Mouse (Mus musculus) limb, embryonic 13.5 days (tissue): Measurements from ENCODE around the gene Nfyc. TPM values are rescaled to one million over a fixed set of nuclear protein-coding genes. Genes with fewer than 3 reads are reported as not detected.

Experiments
- ATAC-seq: fragments of 200-750 bp; cut with Nextera tagmentation; 2 replicates; pipeline ENCODE4 v1.8.0; 2017; ENCODE audit warnings: low read depth, moderate number of reproducible peaks, moderate TSS enrichment; ENCODE audit not compliant: low FRiP score
- H3K27ac ChIP-seq: fragments of 300-500 bp; sonication (generic); 2 replicates; pipeline ENCODE4 v1.5.1; 2015; ENCODE audit warnings: inconsistent platforms, mild to moderate bottlenecking, moderate library complexity
- H3K27me3 ChIP-seq: fragments of 300-500 bp; sonication (generic); 2 replicates; pipeline ENCODE4 v1.6.1; 2015; ENCODE audit warnings: mild to moderate bottlenecking, inconsistent platforms
- H3K36me3 ChIP-seq: fragments of 300-500 bp; sonication (generic); 2 replicates; pipeline ENCODE4 v1.6.1; 2015; ENCODE audit warnings: inconsistent platforms, mild to moderate bottlenecking, moderate library complexity
- H3K4me1 ChIP-seq: fragments of 300-500 bp; sonication (generic); 2 replicates; pipeline ENCODE4 v1.6.1; 2015; ENCODE audit warnings: inconsistent platforms
- H3K4me2 ChIP-seq: fragments of 300-500 bp; sonication (generic); replicated peaks from 2 replicates; pipeline ENCODE4 v1.6.1; 2015; ENCODE audit warnings: inconsistent platforms, mild to moderate bottlenecking, moderate library complexity
- H3K4me3 ChIP-seq: fragments of 300-500 bp; sonication (generic); 2 replicates; pipeline ENCODE4 v1.5.1; 2015; ENCODE audit warnings: moderate library complexity, mild to moderate bottlenecking, inconsistent platforms
- H3K9ac ChIP-seq: fragments of 300-500 bp; sonication (generic); 2 replicates; pipeline ENCODE4 v1.6.1; 2015; ENCODE audit warnings: mild to moderate bottlenecking, inconsistent platforms
- H3K9me3 ChIP-seq: fragments of 300-500 bp; sonication (generic); 2 replicates; pipeline ENCODE4 v1.6.1; 2016; ENCODE audit warnings: inconsistent platforms
- WGBS: fragments of 180-500 bp; shearing (Covaris S2); methylation state at CpG from one replicate; pipeline ENCODE4 v1.1.7; 2015; 5-methylcytosine and 5-hydroxymethylcytosine counted together
- polyA plus RNA-seq: library from polyadenylated mRNA; unstranded; fragments of >200 nt; fragmentation: Nextera tagmentation; extraction: Ambion mirVana; gene quantifications from 2 replicates; pipeline ENCODE4 v1.2.1, GENCODE M21; 2015

Gene Nfyc
- polyA plus RNA-seq, 1 experiment from 2014 or later, result 109 TPM

GRCm38 (mm10) chr4:120822191-120822911 is 9.0 kb downstream of the Nfyc start:
- Histone ChIP-seq H3K9me3 (no peaks in the 10 kb centered on the region), H3K4me1 (peaks cover 33% of the 10 kb centered on the region), H3K27me3 (no peaks in the 10 kb centered on the region), H3K36me3 (peaks cover 4% of the 10 kb centered on the region), H3K27ac (no peak overlapping the region), H3K4me2 (no peak overlapping the region), H3K4me3 (no peak overlapping the region), H3K9ac (no peak overlapping the region)
- 85% methylated on average over 2 of the region's 2 CpGs for WGBS
- no peak for ATAC-seq

- WGBS, result 87% methylated on average over 2 of the region's 2 CpGs
- no peak overlapping the region for H3K27ac ChIP-seq
- H3K36me3 ChIP-seq, result peaks cover 4% of the 10 kb centered on the region
- H3K9ac ChIP-seq, result no peak overlapping the region
- no peak for ATAC-seq
- no peak overlapping the region for H3K4me3 ChIP-seq
- no peaks in the 10 kb centered on the region for H3K27me3 ChIP-seq
- H3K4me2 ChIP-seq, result no peak overlapping the region
- H3K4me1 ChIP-seq, result peaks cover 45% of the 10 kb centered on the region
- H3K9me3 ChIP-seq, result no peaks in the 10 kb centered on the region
These were observed 11.5 kb downstream of the Nfyc start for GRCm38 (mm10) chr4:120819871-120820270.

GRCm38 (mm10) chr4:120819296-120819695 is 12.1 kb downstream of the Nfyc start:
- WGBS, result 77% methylated on average over 1 of the region's 1 CpGs
- Histone ChIP-seq H3K36me3 (peaks cover 4% of the 10 kb centered on the region), H3K4me3 (no peak overlapping the region), H3K9ac (no peak overlapping the region), H3K4me2 (no peak overlapping the region), H3K4me1 (peaks cover 41% of the 10 kb centered on the region), H3K27ac (no peak overlapping the region), H3K27me3 (no peaks in the 10 kb centered on the region), H3K9me3 (no peaks in the 10 kb centered on the region)
- ATAC-seq, result no peak

GRCm38 (mm10) chr4:120817951-120818350 is 13.4 kb downstream of the Nfyc start:
- 70% methylated on average over 2 of the region's 2 CpGs for WGBS
- Histone ChIP-seq H3K4me3 (no peak overlapping the region), H3K4me1 (peaks cover 40% of the 10 kb centered on the region), H3K9me3 (no peaks in the 10 kb centered on the region), H3K4me2 (no peak overlapping the region), H3K36me3 (peaks cover 4% of the 10 kb centered on the region), H3K9ac (no peak overlapping the region), H3K27me3 (no peaks in the 10 kb centered on the region), H3K27ac (no peak overlapping the region)
- ATAC-seq, result no peak

GRCm38 (mm10) chr4:120817002-120817774 is 14.2 kb downstream of the Nfyc start:
- H3K4me3 ChIP-seq, result no peak overlapping the region
- peak overlapping the region; percentile 25 for H3K4me2 ChIP-seq
- H3K27ac ChIP-seq, result peak overlapping the region; percentile 72
- 11% methylated on average over 3 of the region's 3 CpGs for WGBS
- H3K27me3 ChIP-seq, result no peaks in the 10 kb centered on the region
- no peaks in the 10 kb centered on the region for H3K9me3 ChIP-seq
- peaks cover 43% of the 10 kb centered on the region for H3K4me1 ChIP-seq
- peak overlapping the region; percentile 43; the same call in 1 of the 2 replicates for H3K9ac ChIP-seq
- ATAC-seq, result 0 out of 2 replicates have a peak, but pooled peaks have one; percentile 1
- peaks cover 4% of the 10 kb centered on the region for H3K36me3 ChIP-seq

- 7% methylated on average over 10 of the region's 10 CpGs for WGBS
- ATAC-seq, result peak; percentile 97
- H3K4me1 ChIP-seq, result peaks cover 45% of the 10 kb centered on the region
- H3K27me3 ChIP-seq, result no peaks in the 10 kb centered on the region
- H3K4me2 ChIP-seq, result peak overlapping the region; percentile 71
- no peaks in the 10 kb centered on the region for H3K9me3 ChIP-seq
- peak overlapping the region; percentile 72 for H3K9ac ChIP-seq
- peak overlapping the region; percentile 57 for H3K4me3 ChIP-seq
- peak overlapping the region; percentile 82; the same call in 1 of the 2 replicates for H3K27ac ChIP-seq
- peaks cover 4% of the 10 kb centered on the region for H3K36me3 ChIP-seq
These were observed 15.6 kb downstream of the Nfyc start for GRCm38 (mm10) chr4:120815622-120816334.

GRCm38 (mm10) chr4:120815163-120815562 is 16.2 kb downstream of the Nfyc start:
- ATAC-seq, result peak; percentile 48
- peak overlapping the region; percentile 72 for H3K9ac ChIP-seq
- peak overlapping the region; percentile 71 for H3K4me2 ChIP-seq
- no peaks in the 10 kb centered on the region for H3K27me3 ChIP-seq
- peaks cover 45% of the 10 kb centered on the region for H3K4me1 ChIP-seq
- 8% methylated on average over 4 of the region's 4 CpGs for WGBS
- peaks cover 4% of the 10 kb centered on the region for H3K36me3 ChIP-seq
- no peaks in the 10 kb centered on the region for H3K9me3 ChIP-seq
- peak overlapping the region; percentile 57 for H3K4me3 ChIP-seq
- H3K27ac ChIP-seq, result peak overlapping the region; percentile 82; the same call in 1 of the 2 replicates

- H3K4me2 ChIP-seq, result peak overlapping the region; percentile 71
- H3K9ac ChIP-seq, result peak overlapping the region; percentile 72
- 0 out of 2 replicates have a peak overlapping the region, but pooled peaks have one; percentile 82 for H3K27ac ChIP-seq
- peak overlapping the region; percentile 57 for H3K4me3 ChIP-seq
- 28% methylated on average over 4 of the region's 4 CpGs for WGBS
- H3K9me3 ChIP-seq, result no peaks in the 10 kb centered on the region
- no peak for ATAC-seq
- H3K4me1 ChIP-seq, result peaks cover 45% of the 10 kb centered on the region
- H3K36me3 ChIP-seq, result no peaks in the 10 kb centered on the region
- H3K27me3 ChIP-seq, result no peaks in the 10 kb centered on the region
These were observed 17.2 kb downstream of the Nfyc start for GRCm38 (mm10) chr4:120814171-120814570.

- ATAC-seq, result no peak
- H3K9ac ChIP-seq, result peak overlapping the region; percentile 72
- no peaks in the 10 kb centered on the region for H3K27me3 ChIP-seq
These were observed 17.6 kb downstream of the Nfyc start for GRCm38 (mm10) chr4:120813762-120814161.

GRCm38 (mm10) chr4:120805816-120806215 is 25.6 kb downstream of the Nfyc start:
- no peaks in the 10 kb centered on the region for H3K9me3 ChIP-seq
- H3K4me3 ChIP-seq, result no peak overlapping the region
- no peak overlapping the region for H3K9ac ChIP-seq
- H3K27me3 ChIP-seq, result no peaks in the 10 kb centered on the region
- ATAC-seq, result no peak
- H3K27ac ChIP-seq, result no peak overlapping the region
- H3K4me2 ChIP-seq, result no peak overlapping the region
- H3K36me3 ChIP-seq, result 0 out of 2 replicates have a peak, but pooled peaks cover 12% of the 10 kb centered on the region
- H3K4me1 ChIP-seq, result no peaks in the 10 kb centered on the region; the same call in 1 of the 2 replicates

More at GRCm38 (mm10) chr4:120813762-120814161, 17.6 kb downstream of the Nfyc start:
- Histone ChIP-seq H3K9me3 (no peaks in the 10 kb centered on the region), H3K36me3 (no peaks in the 10 kb centered on the region), H3K4me2 (peak overlapping the region; percentile 71), H3K4me3 (peak overlapping the region; percentile 57), H3K27ac (0 out of 2 replicates have a peak overlapping the region, but pooled peaks have one; percentile 82), H3K4me1 (peaks cover 45% of the 10 kb centered on the region)
- 24% methylated on average over 1 of the region's 1 CpGs for WGBS

GRCm38 (mm10) chr4:120801446-120801845 is 29.9 kb downstream of the Nfyc start:
- no peak overlapping the region for H3K9ac ChIP-seq
- H3K4me2 ChIP-seq, result no peak overlapping the region
- H3K36me3 ChIP-seq, result 0 out of 2 replicates have a peak, but pooled peaks cover 12% of the 10 kb centered on the region
- H3K27ac ChIP-seq, result no peak overlapping the region
- H3K27me3 ChIP-seq, result no peaks in the 10 kb centered on the region
- no peak for ATAC-seq
- H3K4me1 ChIP-seq, result peaks cover 6% of the 10 kb centered on the region; the same call in 1 of the 2 replicates
- no peaks in the 10 kb centered on the region for H3K9me3 ChIP-seq
- WGBS, result 40% methylated on average over 2 of the region's 2 CpGs
- no peak overlapping the region for H3K4me3 ChIP-seq
